Mouse (Mus musculus): ENCODE data around the gene Alkal2. TPM values are rescaled to one million over a fixed set of nuclear protein-coding genes. Genes with fewer than 3 reads are reported as not detected.

Gene Alkal2
- polyA plus RNA-seq, 1 experiment: not detected

- Histone ChIP-seq H3K4me1 (ENCODE audit: control insufficient read depth) (peaks cover 11% of the 10 kb centered on the region), H3K4me3 (replicated peaks) (no peak overlapping the region), H3K36me3 (ENCODE audit: control insufficient read depth) (no peaks in the 10 kb centered on the region), H3K9me3 (ENCODE audit: control insufficient read depth, low read length) (peaks cover 16% of the 10 kb centered on the region; the same call in 1 of the 2 replicates), H3K27me3 (ENCODE audit: control insufficient read depth) (peaks cover 86% of the 10 kb centered on the region)
- TF ChIP-seq GATA1 (IDR thresholded peaks at IDR 0.05; ENCODE audit: low read length) (no peak), TAL1 (IDR thresholded peaks at IDR 0.05; ENCODE audit: low read length) (no peak)
These were observed 533 bp upstream of the Alkal2 start for GRCm38 (mm10) chr12:30883592-30883985.

DNA sequence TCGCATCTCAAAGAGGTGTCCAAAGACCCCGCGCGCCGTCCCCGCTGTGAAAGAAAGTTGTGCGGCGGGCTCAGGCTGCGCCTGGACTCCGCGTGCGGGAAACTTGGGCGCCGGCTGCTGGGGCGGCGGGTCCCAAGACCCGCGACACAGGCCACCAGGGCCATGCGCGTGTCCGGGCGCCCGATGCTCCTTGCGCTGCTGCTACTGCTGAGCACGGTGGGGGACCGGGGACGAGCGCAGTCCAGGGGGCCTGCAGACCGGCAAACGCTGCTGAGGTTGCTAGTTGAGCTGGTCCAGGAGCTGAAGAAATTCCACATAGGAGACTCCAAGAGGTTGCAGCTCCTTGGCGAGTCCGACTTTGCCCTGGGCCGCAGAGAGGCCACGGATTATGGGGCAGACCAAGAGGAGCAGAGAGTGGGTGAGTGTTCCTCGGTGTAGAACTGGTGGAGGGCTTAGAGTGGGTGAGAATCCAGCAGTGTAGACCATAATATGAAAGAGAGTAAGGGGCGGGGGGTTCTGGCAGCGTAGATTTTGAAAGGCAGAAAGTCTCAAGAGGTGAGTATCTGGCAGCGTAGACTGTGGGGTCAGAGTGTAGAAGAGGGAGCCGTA is 604 bp downstream of the Alkal2 start:
- TF ChIP-seq TAL1 (IDR thresholded peaks at IDR 0.05; ENCODE audit: low read length) (no peak), GATA1 (IDR thresholded peaks at IDR 0.05; ENCODE audit: low read length) (no peak)
- H3K9me3 ChIP-seq (ENCODE audit: control insufficient read depth, low read length): peaks cover 16% of the 10 kb centered on the region; the same call in 1 of the 2 replicates
- peaks cover 78% of the 10 kb centered on the region for H3K27me3 ChIP-seq (ENCODE audit: control insufficient read depth)
- peaks cover 3% of the 10 kb centered on the region for H3K36me3 ChIP-seq (ENCODE audit: control insufficient read depth)
- no peak overlapping the region for H3K4me3 ChIP-seq (replicated peaks)
- H3K4me1 ChIP-seq (ENCODE audit: control insufficient read depth): peaks cover 13% of the 10 kb centered on the region

GRCm38 (mm10) chr12:30885891-30886290 is 1.8 kb downstream of the Alkal2 start:
- H3K4me3 ChIP-seq (replicated peaks): no peak overlapping the region
- peaks cover 16% of the 10 kb centered on the region; the same call in 1 of the 2 replicates for H3K9me3 ChIP-seq (ENCODE audit: control insufficient read depth, low read length)
- TF ChIP-seq GATA1 (IDR thresholded peaks at IDR 0.05; ENCODE audit: low read length): no peak
- TF ChIP-seq TAL1 (IDR thresholded peaks at IDR 0.05; ENCODE audit: low read length): no peak
- H3K27me3 ChIP-seq (ENCODE audit: control insufficient read depth): peaks cover 66% of the 10 kb centered on the region
- H3K4me1 ChIP-seq (ENCODE audit: control insufficient read depth): peaks cover 22% of the 10 kb centered on the region
- peaks cover 12% of the 10 kb centered on the region for H3K36me3 ChIP-seq (ENCODE audit: control insufficient read depth)

DNA sequence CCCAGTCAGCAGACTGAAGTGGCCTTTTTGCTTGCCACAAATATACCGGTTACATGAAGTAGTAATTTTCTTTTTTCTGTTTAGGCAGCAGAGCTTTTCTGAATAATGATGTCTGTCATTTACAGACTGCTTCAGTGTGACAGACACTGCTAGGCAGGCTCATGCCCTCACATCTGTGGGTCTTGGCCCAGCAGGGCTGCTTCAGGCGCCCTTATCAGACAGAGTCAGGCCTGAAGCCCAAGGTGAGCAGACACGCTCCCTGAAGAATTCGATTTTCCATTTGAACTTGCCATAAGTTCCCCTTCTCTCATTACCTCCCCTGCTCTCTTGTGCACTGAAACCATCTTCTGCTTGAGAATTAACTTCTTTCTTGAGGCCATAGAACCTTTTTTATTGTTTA is 3.9 kb downstream of the Alkal2 start:
- H3K9me3 ChIP-seq (ENCODE audit: control insufficient read depth, low read length): peaks cover 16% of the 10 kb centered on the region; the same call in 1 of the 2 replicates

GRCm38 (mm10) chr12:30890067-30890466 is 5.9 kb downstream of the Alkal2 start:
- peaks cover 3% of the 10 kb centered on the region; the same call in 1 of the 2 replicates for H3K9me3 ChIP-seq (ENCODE audit: control insufficient read depth, low read length)
- H3K4me3 ChIP-seq (replicated peaks): no peak overlapping the region
- H3K36me3 ChIP-seq (ENCODE audit: control insufficient read depth): peaks cover 50% of the 10 kb centered on the region
- peaks cover 25% of the 10 kb centered on the region for H3K27me3 ChIP-seq (ENCODE audit: control insufficient read depth)
- H3K4me1 ChIP-seq (ENCODE audit: control insufficient read depth): peaks cover 22% of the 10 kb centered on the region
- TF ChIP-seq GATA1 (IDR thresholded peaks at IDR 0.05; ENCODE audit: low read length) (no peak), TAL1 (IDR thresholded peaks at IDR 0.05; ENCODE audit: low read length) (no peak)

More for the DNA sequence above, 3.9 kb downstream of the Alkal2 start:
- Histone ChIP-seq H3K4me3 (replicated peaks) (no peak overlapping the region), H3K27me3 (ENCODE audit: control insufficient read depth) (peaks cover 45% of the 10 kb centered on the region), H3K36me3 (ENCODE audit: control insufficient read depth) (peaks cover 31% of the 10 kb centered on the region), H3K4me1 (ENCODE audit: control insufficient read depth) (peaks cover 22% of the 10 kb centered on the region)
- TF ChIP-seq TAL1 (IDR thresholded peaks at IDR 0.05; ENCODE audit: low read length): no peak
- no peak for TF ChIP-seq GATA1 (IDR thresholded peaks at IDR 0.05; ENCODE audit: low read length)

DNA sequence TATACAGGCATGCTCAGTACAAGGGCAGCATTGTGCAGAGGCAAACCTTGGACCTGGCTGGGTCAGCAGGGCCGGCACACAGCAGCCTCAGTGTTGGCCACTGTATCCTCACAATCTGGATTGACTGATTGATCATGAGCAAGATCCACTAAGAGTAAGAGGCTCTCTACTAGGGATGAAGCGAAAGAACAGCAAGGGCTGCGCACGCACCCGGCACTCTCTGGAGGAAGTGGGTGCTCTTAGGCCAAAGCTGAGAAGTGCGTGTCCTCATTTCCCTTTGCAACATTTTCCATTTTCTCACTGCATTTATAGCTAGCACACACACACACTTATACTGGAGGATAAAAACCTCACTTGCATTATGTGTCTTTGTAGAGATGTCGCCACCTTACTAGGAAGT is 7.3 kb downstream of the Alkal2 start:
- TF ChIP-seq TAL1 (IDR thresholded peaks at IDR 0.05; ENCODE audit: low read length) (no peak), GATA1 (IDR thresholded peaks at IDR 0.05; ENCODE audit: low read length) (no peak)
- no peak overlapping the region for H3K4me3 ChIP-seq (replicated peaks)

DNA sequence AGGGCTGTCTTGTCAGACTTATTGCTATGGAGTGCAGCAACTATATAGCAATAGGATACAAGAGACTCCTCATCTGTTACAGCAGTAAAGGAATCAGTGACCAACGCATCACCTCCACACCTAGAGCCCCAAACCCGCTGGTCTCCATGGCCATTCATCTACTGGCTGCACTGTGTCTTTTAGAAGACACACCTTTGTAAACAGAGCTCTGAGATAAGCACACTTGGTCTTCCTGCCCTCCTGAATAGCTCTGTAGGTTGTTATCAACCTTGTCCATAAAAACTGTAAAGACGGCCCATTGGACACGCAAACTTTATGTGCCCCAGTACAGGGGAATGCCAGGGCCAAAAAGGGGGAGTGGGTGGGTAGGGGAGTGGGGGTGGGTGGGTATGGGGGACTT is 12.9 kb downstream of the Alkal2 start:
- H3K9me3 ChIP-seq (ENCODE audit: control insufficient read depth, low read length): no peaks in the 10 kb centered on the region
- peaks cover 36% of the 10 kb centered on the region for H3K4me1 ChIP-seq (ENCODE audit: control insufficient read depth)
- H3K27me3 ChIP-seq (ENCODE audit: control insufficient read depth): no peaks in the 10 kb centered on the region
- peaks cover 87% of the 10 kb centered on the region for H3K36me3 ChIP-seq (ENCODE audit: control insufficient read depth)
- TF ChIP-seq GATA1 (IDR thresholded peaks at IDR 0.05; ENCODE audit: low read length): no peak
- TF ChIP-seq TAL1 (IDR thresholded peaks at IDR 0.05; ENCODE audit: low read length): no peak
- H3K4me3 ChIP-seq (replicated peaks): peak overlapping the region; percentile 6

More for the DNA sequence above, 7.3 kb downstream of the Alkal2 start:
- H3K36me3 ChIP-seq (ENCODE audit: control insufficient read depth): peaks cover 58% of the 10 kb centered on the region
- H3K9me3 ChIP-seq (ENCODE audit: control insufficient read depth, low read length): no peaks in the 10 kb centered on the region
- H3K4me1 ChIP-seq (ENCODE audit: control insufficient read depth): peaks cover 22% of the 10 kb centered on the region
- H3K27me3 ChIP-seq (ENCODE audit: control insufficient read depth): peaks cover 11% of the 10 kb centered on the region

GRCm38 (mm10) chr12:30908658-30909057 is 24.5 kb downstream of the Alkal2 start:
- Histone ChIP-seq H3K9me3 (ENCODE audit: control insufficient read depth, low read length) (no peaks in the 10 kb centered on the region), H3K4me3 (replicated peaks) (peak overlapping the region; percentile 100), H3K27me3 (ENCODE audit: control insufficient read depth) (peaks cover 2% of the 10 kb centered on the region), H3K4me1 (ENCODE audit: control insufficient read depth) (peaks cover 81% of the 10 kb centered on the region), H3K36me3 (ENCODE audit: control insufficient read depth) (peaks cover 72% of the 10 kb centered on the region)
- TF ChIP-seq TAL1 (IDR thresholded peaks at IDR 0.05; ENCODE audit: low read length) (peak; percentile 89), GATA1 (IDR thresholded peaks at IDR 0.05; ENCODE audit: low read length) (peak; percentile 92)

DNA sequence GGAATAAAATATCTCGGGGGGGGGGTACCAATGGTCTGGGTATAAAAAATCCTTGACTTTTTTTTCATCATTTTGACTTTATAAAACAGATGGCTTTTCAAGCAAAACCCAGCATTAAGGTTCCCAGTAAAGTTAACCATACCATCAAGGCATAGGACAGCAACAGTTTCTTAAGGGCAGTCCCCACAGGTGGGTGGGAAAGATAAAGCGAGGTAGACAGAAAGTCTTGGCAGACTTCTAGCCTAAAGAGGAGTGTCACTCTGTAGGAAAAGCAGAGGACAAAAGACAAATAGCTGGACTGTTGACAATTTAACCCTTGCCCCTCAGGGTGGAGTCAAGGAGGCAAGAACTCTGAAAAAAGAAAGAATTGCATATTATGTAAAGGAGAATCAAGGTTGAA is 25.8 kb downstream of the Alkal2 start:
- Histone ChIP-seq H3K4me1 (ENCODE audit: control insufficient read depth) (peaks cover 85% of the 10 kb centered on the region), H3K4me3 (replicated peaks) (peak overlapping the region; percentile 100)

More for the DNA sequence above, 25.8 kb downstream of the Alkal2 start:
- Histone ChIP-seq H3K27me3 (ENCODE audit: control insufficient read depth) (peaks cover 6% of the 10 kb centered on the region), H3K36me3 (ENCODE audit: control insufficient read depth) (peaks cover 70% of the 10 kb centered on the region), H3K9me3 (ENCODE audit: control insufficient read depth, low read length) (no peaks in the 10 kb centered on the region)
- peak; percentile 84 for TF ChIP-seq TAL1 (IDR thresholded peaks at IDR 0.05; ENCODE audit: low read length)
- peak; percentile 74; the same call in 1 of the 2 replicates for TF ChIP-seq GATA1 (IDR thresholded peaks at IDR 0.05; ENCODE audit: low read length)

All from erythroblast, embryonic 14.5 days (primary cell).